Mouse (Mus musculus) myocyte (in vitro differentiated cells): ENCODE measurements at regions not wholly inside any gene's neighbourhood (a gene's known extent, or its start where the extent isn't known, plus 50 kb on each side); places are given as distances from the start of the nearest gene placed in this dataset.

ENCODE experiments used
- H3K27me3 ChIP-seq: one replicate; pipeline ENCODE4 v1.6.1; 2011; ENCODE audit not compliant: control insufficient read depth, insufficient read depth, insufficient read length
- H3K36me3 ChIP-seq: one replicate; pipeline ENCODE4 v1.6.1; 2011; ENCODE audit not compliant: control insufficient read depth, insufficient read depth
- H3K4me2 ChIP-seq: one replicate; pipeline ENCODE4 v1.6.1; 2011; ENCODE audit warnings: low read depth, control low read depth
- H3K4me3 ChIP-seq: one replicate; pipeline ENCODE4 v1.5.1; 2011; ENCODE audit warnings: mild to moderate bottlenecking, control low read depth, moderate library complexity
- H3K79me2 ChIP-seq: one replicate; pipeline ENCODE4 v1.6.1; 2011; ENCODE audit not compliant: control insufficient read depth, insufficient read depth
- H3ac ChIP-seq: one replicate; pipeline ENCODE4 v1.6.1; 2011; ENCODE audit not compliant: control insufficient read depth, insufficient read length
- CEBPB ChIP-seq: IDR thresholded peaks from 2 replicates; pipeline ENCODE4 v1.6.1; 2011; ENCODE audit warnings: mild to moderate bottlenecking, moderate library complexity; ENCODE audit not compliant: poor library complexity, insufficient read depth, severe bottlenecking
- E2F4 ChIP-seq: IDR thresholded peaks from one replicate; pipeline ENCODE4 v1.6.1; 2011; ENCODE audit warnings: mild to moderate bottlenecking, control low read depth, moderate library complexity; ENCODE audit not compliant: insufficient read depth
- MAX ChIP-seq: IDR thresholded peaks from one replicate; pipeline ENCODE4 v1.6.1; 2011; ENCODE audit warnings: low read depth, mild to moderate bottlenecking, control low read depth
- MYOD1 ChIP-seq, 3 experiments: IDR thresholded peaks; one replicate each; pipeline ENCODE4 v1.6.1; 2011; ENCODE audit warnings: control low read depth in 2 of 3, low read depth in 2 of 3, mild to moderate bottlenecking in 2 of 3, moderate library complexity in 1 of 3; ENCODE audit not compliant: insufficient read length in 2 of 3, control insufficient read depth in 1 of 3
- MYOG ChIP-seq, 3 experiments: IDR thresholded peaks; one replicate each; pipeline ENCODE4 v1.6.1; 2011; ENCODE audit warnings: control low read depth in 2 of 3, low read depth in 2 of 3, mild to moderate bottlenecking in 2 of 3; ENCODE audit not compliant: insufficient read length in 2 of 3, control insufficient read depth in 1 of 3, insufficient read depth in 1 of 3
- POLR2A ChIP-seq: IDR thresholded peaks from one replicate; pipeline ENCODE4 v1.6.1; 2011; ENCODE audit warnings: low read depth, mild to moderate bottlenecking, control low read depth, moderate library complexity; ENCODE audit not compliant: insufficient read length
- POLR2AphosphoS2 ChIP-seq: IDR thresholded peaks from one replicate; pipeline ENCODE4 v1.6.1; 2011; ENCODE audit warnings: low read depth, control low read depth; ENCODE audit not compliant: insufficient read length
- REST ChIP-seq: IDR thresholded peaks from one replicate; pipeline ENCODE4 v1.6.1; 2011; ENCODE audit warnings: mild to moderate bottlenecking, control low read depth, moderate library complexity; ENCODE audit not compliant: insufficient read depth, insufficient read length
- SRF ChIP-seq: IDR thresholded peaks from one replicate; pipeline ENCODE4 v1.6.1; 2011; ENCODE audit warnings: low read depth; ENCODE audit not compliant: control insufficient read depth, insufficient read length
- TCF12 ChIP-seq: IDR thresholded peaks from one replicate; pipeline ENCODE4 v1.6.1; 2011; ENCODE audit warnings: mild to moderate bottlenecking, control low read depth; ENCODE audit not compliant: poor library complexity, insufficient read depth, severe bottlenecking
- TCF3 ChIP-seq: IDR thresholded peaks from one replicate; pipeline ENCODE4 v1.6.1; 2011; ENCODE audit warnings: low read depth, control low read depth; ENCODE audit not compliant: insufficient read length
- USF1 ChIP-seq: IDR thresholded peaks from one replicate; pipeline ENCODE4 v1.6.1; 2011; ENCODE audit warnings: low read depth, mild to moderate bottlenecking, control low read depth, moderate library complexity

- H3K27me3 ChIP-seq, result no peaks in the 10 kb centered on the region
- no peaks in the 10 kb centered on the region for H3K36me3 ChIP-seq
- no peak overlapping the region for H3ac ChIP-seq
- no peaks in the 10 kb centered on the region for H3K79me2 ChIP-seq
- no peak for TF ChIP-seq REST
- no peak for TF ChIP-seq E2F4
- no peak for TF ChIP-seq MYOD1 (IDR thresholded peaks at IDR 0.05; ENCODE audit: control insufficient read depth in 1 of 3, insufficient read length in 2 of 3, low read depth in 2 of 3)
- TF ChIP-seq MYOG (IDR thresholded peaks at IDR 0.05; ENCODE audit: control insufficient read depth in 1 of 3, insufficient read depth in 1 of 3, insufficient read length in 2 of 3, low read depth in 2 of 3), result no peak
- no peak for TF ChIP-seq TCF12
- TF ChIP-seq POLR2AphosphoS2, result no peak
- H3K4me3 ChIP-seq, result no peak overlapping the region
- no peak overlapping the region for H3K4me2 ChIP-seq
Measured at GRCm38 (mm10) chr8:56832651-56833050, 281.8 kb downstream of the Fbxo8 start.

- no peaks in the 10 kb centered on the region for H3K79me2 ChIP-seq
- H3K4me3 ChIP-seq, result no peak overlapping the region
- TF ChIP-seq CEBPB, result no peak
- no peak for TF ChIP-seq POLR2A
- TF ChIP-seq E2F4, result no peak
- TF ChIP-seq SRF, result no peak
- TF ChIP-seq MAX, result no peak
- no peak for TF ChIP-seq POLR2AphosphoS2
- no peak for TF ChIP-seq MYOG (IDR thresholded peaks at IDR 0.05; ENCODE audit: control insufficient read depth in 1 of 3, insufficient read depth in 1 of 3, insufficient read length in 2 of 3, low read depth in 2 of 3)
- TF ChIP-seq USF1, result no peak
- TF ChIP-seq REST, result no peak
- no peak for TF ChIP-seq TCF12
- no peaks in the 10 kb centered on the region for H3K27me3 ChIP-seq
- no peak overlapping the region for H3K4me2 ChIP-seq
- H3ac ChIP-seq, result no peak overlapping the region
- H3K36me3 ChIP-seq, result no peaks in the 10 kb centered on the region
Measured at GRCm38 (mm10) chr8:56833129-56833528, 282.2 kb downstream of the Fbxo8 start.

- Histone ChIP-seq H3K4me3 (no peak overlapping the region), H3K27me3 (no peaks in the 10 kb centered on the region), H3K4me2 (no peak overlapping the region), H3K79me2 (no peaks in the 10 kb centered on the region), H3ac (no peak overlapping the region), H3K36me3 (no peaks in the 10 kb centered on the region)
- no peak for TF ChIP-seq MYOG (IDR thresholded peaks at IDR 0.05; ENCODE audit: control insufficient read depth in 1 of 3, insufficient read depth in 1 of 3, insufficient read length in 2 of 3, low read depth in 2 of 3)
- TF ChIP-seq MYOD1 (IDR thresholded peaks at IDR 0.05; ENCODE audit: control insufficient read depth in 1 of 3, insufficient read length in 2 of 3, low read depth in 2 of 3), result no peak
- no peak for TF ChIP-seq TCF3
- no peak for TF ChIP-seq TCF12
- TF ChIP-seq REST, result no peak
- no peak for TF ChIP-seq SRF
- no peak for TF ChIP-seq POLR2A
- no peak for TF ChIP-seq MAX
- no peak for TF ChIP-seq POLR2AphosphoS2
- no peak for TF ChIP-seq USF1
- TF ChIP-seq E2F4, result no peak
- no peak for TF ChIP-seq CEBPB
Measured at GRCm38 (mm10) chr8:56883449-56883848, 332.6 kb downstream of the Fbxo8 start.

GRCm38 (mm10) chr8:56884195-56884594, 333.3 kb downstream of the Fbxo8 start:
- Histone ChIP-seq H3K27me3 (no peaks in the 10 kb centered on the region), H3ac (no peak overlapping the region), H3K79me2 (no peaks in the 10 kb centered on the region), H3K36me3 (no peaks in the 10 kb centered on the region), H3K4me2 (no peak overlapping the region), H3K4me3 (no peak overlapping the region)
- TF ChIP-seq MYOG (IDR thresholded peaks at IDR 0.05; ENCODE audit: control insufficient read depth in 1 of 3, insufficient read depth in 1 of 3, insufficient read length in 2 of 3, low read depth in 2 of 3) (no peak), TCF12 (no peak), SRF (no peak), USF1 (no peak), REST (no peak), CEBPB (no peak), MYOD1 (IDR thresholded peaks at IDR 0.05; ENCODE audit: control insufficient read depth in 1 of 3, insufficient read length in 2 of 3, low read depth in 2 of 3) (no peak), POLR2A (no peak), E2F4 (no peak), TCF3 (no peak), MAX (no peak), POLR2AphosphoS2 (no peak)

GRCm38 (mm10) chr8:56893638-56894037, 342.7 kb downstream of the Fbxo8 start:
- Histone ChIP-seq H3K27me3 (no peaks in the 10 kb centered on the region), H3K4me3 (no peak overlapping the region), H3K79me2 (no peaks in the 10 kb centered on the region), H3K36me3 (no peaks in the 10 kb centered on the region), H3K4me2 (no peak overlapping the region), H3ac (no peak overlapping the region)
- TF ChIP-seq MAX (no peak), POLR2AphosphoS2 (no peak), MYOD1 (IDR thresholded peaks at IDR 0.05; ENCODE audit: control insufficient read depth in 1 of 3, insufficient read length in 2 of 3, low read depth in 2 of 3) (no peak), E2F4 (no peak), REST (no peak), POLR2A (no peak), TCF12 (no peak)
